Mouse (Mus musculus): ENCODE measurements at regions not wholly inside any gene's neighbourhood (a gene's known extent, or its start where the extent isn't known, plus 50 kb on each side); places are given as distances from the start of the nearest gene placed in this dataset.
A peak's percentile ranks its signal among the peaks of the same experiment; 100 is the strongest.

DNA sequence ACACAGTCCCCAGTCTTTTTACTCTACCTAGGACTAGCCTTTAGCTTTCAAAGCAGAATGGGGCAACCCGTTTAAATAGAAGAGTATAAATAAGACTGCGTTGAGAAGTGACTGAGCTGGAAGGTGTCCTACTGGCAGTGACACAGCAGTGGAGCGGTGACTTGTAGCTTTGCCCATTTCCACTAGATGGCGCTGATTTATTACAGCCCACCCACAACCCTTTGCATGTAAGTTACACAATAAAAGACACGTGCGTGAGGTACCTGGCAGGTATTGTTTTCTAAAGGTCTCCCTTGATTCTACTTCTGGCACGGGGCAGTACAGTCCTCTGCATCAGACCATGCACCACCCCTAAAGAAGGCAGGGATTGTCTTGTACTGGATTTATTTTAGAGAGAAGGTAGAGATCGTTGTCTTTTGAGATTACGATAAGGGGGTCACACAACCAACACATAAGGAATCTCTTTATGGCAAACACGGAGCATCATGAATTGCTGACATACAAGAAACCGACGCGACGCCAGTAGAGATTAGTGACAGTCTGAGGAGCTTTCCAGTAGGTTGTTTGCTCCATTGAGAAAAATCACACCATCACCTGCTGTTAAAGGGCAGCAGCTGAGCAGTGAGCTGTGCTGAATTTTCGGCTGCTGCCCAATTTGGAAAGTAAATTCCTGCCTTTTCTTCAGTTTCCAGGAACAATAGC, 140.5 kb upstream of the Ank start:
- TF ChIP-seq CTCF (IDR thresholded peaks at IDR 0.05; ENCODE audit: low read depth, low read length), result peak; percentile 78
- TF ChIP-seq POLR2AphosphoS5 (IDR thresholded peaks at IDR 0.05; ENCODE audit: insufficient replicate concordance, low read depth, low read length), result no peak
- no peak for TF ChIP-seq GATA1 (IDR thresholded peaks at IDR 0.05; ENCODE audit: borderline replicate concordance, low read length)

Data from G1E (cell line).